Mouse (Mus musculus): ENCODE results near the gene Ppm1n. TPM values are rescaled to one million over a fixed set of nuclear protein-coding genes. Genes with fewer than 3 reads are reported as not detected.

The Ppm1n gene
- polyA plus RNA-seq, 1 experiment from 2014 or later, result not detected

GRCm38 (mm10) chr7:19320637-19321036 lies 40.8 kb upstream of the Ppm1n start:
- Histone ChIP-seq H3K4me3 (ENCODE audit: low read length) (peak overlapping the region; percentile 52; the same call in 1 of the 2 replicates), H3K27me3 (ENCODE audit: control insufficient read depth, insufficient read depth, low read depth, low read length) (no peaks in the 10 kb centered on the region; the same call in 1 of the 2 replicates), H3K4me2 (ENCODE audit: low read depth, low read length) (peak overlapping the region; percentile 75; the same call in 1 of the 2 replicates), H3K36me3 (ENCODE audit: control insufficient read depth, insufficient read depth, low read length) (no peaks in the 10 kb centered on the region), H3K9me3 (ENCODE audit: control insufficient read depth, low read length) (no peaks in the 10 kb centered on the region), H3K4me1 (replicated peaks; ENCODE audit: control insufficient read depth, insufficient read depth, low read length) (peaks cover 8% of the 10 kb centered on the region), H3K27ac (ENCODE audit: low read length) (no peak overlapping the region), H3K9ac (ENCODE audit: low read length) (no peak overlapping the region)
- 36% methylated on average over 7 of the region's 7 CpGs for WGBS
- ATAC-seq (ENCODE audit: low read depth), result no peak

GRCm38 (mm10) chr7:19319906-19320305 lies 40.0 kb upstream of the Ppm1n start:
- H3K9ac ChIP-seq (ENCODE audit: low read length), result peak overlapping the region; percentile 58
- peak overlapping the region; percentile 75 for H3K4me2 ChIP-seq (ENCODE audit: low read depth, low read length)
- H3K36me3 ChIP-seq (ENCODE audit: control insufficient read depth, insufficient read depth, low read length), result no peaks in the 10 kb centered on the region
- no peaks in the 10 kb centered on the region for H3K9me3 ChIP-seq (ENCODE audit: control insufficient read depth, low read length)
- H3K27me3 ChIP-seq (ENCODE audit: control insufficient read depth, insufficient read depth, low read depth, low read length), result no peaks in the 10 kb centered on the region; the same call in 1 of the 2 replicates
- H3K4me1 ChIP-seq (replicated peaks; ENCODE audit: control insufficient read depth, insufficient read depth, low read length), result peaks cover 8% of the 10 kb centered on the region; the same call in 1 of the 2 replicates
- H3K4me3 ChIP-seq (ENCODE audit: low read length), result peak overlapping the region; percentile 52
- 0 out of 2 replicates have a peak overlapping the region, but pooled peaks have one; percentile 3 for H3K27ac ChIP-seq (ENCODE audit: low read length)
- ATAC-seq (ENCODE audit: low read depth), result peak; percentile 96
- under 1% methylated on average over 41 of the region's 41 CpGs for WGBS

GRCm38 (mm10) chr7:19319458-19319857 lies 39.6 kb upstream of the Ppm1n start:
- H3K27me3 ChIP-seq (ENCODE audit: control insufficient read depth, insufficient read depth, low read depth, low read length), result no peaks in the 10 kb centered on the region; the same call in 1 of the 2 replicates
- H3K4me1 ChIP-seq (replicated peaks; ENCODE audit: control insufficient read depth, insufficient read depth, low read length), result peaks cover 8% of the 10 kb centered on the region; the same call in 1 of the 2 replicates
- H3K9me3 ChIP-seq (ENCODE audit: control insufficient read depth, low read length), result no peaks in the 10 kb centered on the region
- peak overlapping the region; percentile 52 for H3K4me3 ChIP-seq (ENCODE audit: low read length)
- peak; percentile 45 for ATAC-seq (ENCODE audit: low read depth)
- no peaks in the 10 kb centered on the region for H3K36me3 ChIP-seq (ENCODE audit: control insufficient read depth, insufficient read depth, low read length)
- peak overlapping the region; percentile 58 for H3K9ac ChIP-seq (ENCODE audit: low read length)
- H3K4me2 ChIP-seq (ENCODE audit: low read depth, low read length), result peak overlapping the region; percentile 75
- H3K27ac ChIP-seq (ENCODE audit: low read length), result 0 out of 2 replicates have a peak overlapping the region, but pooled peaks have one; percentile 3
- WGBS, result 12% methylated on average over 9 of the region's 9 CpGs

GRCm38 (mm10) chr7:19318676-19319075 lies 38.8 kb upstream of the Ppm1n start:
- Histone ChIP-seq H3K9me3 (ENCODE audit: control insufficient read depth, low read length) (no peaks in the 10 kb centered on the region), H3K27ac (ENCODE audit: low read length) (no peak overlapping the region), H3K9ac (ENCODE audit: low read length) (no peak overlapping the region), H3K4me2 (ENCODE audit: low read depth, low read length) (no peak overlapping the region), H3K4me3 (ENCODE audit: low read length) (no peak overlapping the region), H3K4me1 (replicated peaks; ENCODE audit: control insufficient read depth, insufficient read depth, low read length) (peaks cover 8% of the 10 kb centered on the region; the same call in 1 of the 2 replicates), H3K27me3 (ENCODE audit: control insufficient read depth, insufficient read depth, low read depth, low read length) (no peaks in the 10 kb centered on the region; the same call in 1 of the 2 replicates), H3K36me3 (ENCODE audit: control insufficient read depth, insufficient read depth, low read length) (no peaks in the 10 kb centered on the region)
- WGBS, result 64% methylated on average over 7 of the region's 7 CpGs
- ATAC-seq (ENCODE audit: low read depth), result no peak

- H3K27ac ChIP-seq (ENCODE audit: low read length), result no peak overlapping the region
- H3K4me1 ChIP-seq (replicated peaks; ENCODE audit: control insufficient read depth, insufficient read depth, low read length), result peaks cover 8% of the 10 kb centered on the region; the same call in 1 of the 2 replicates
- H3K4me3 ChIP-seq (ENCODE audit: low read length), result no peak overlapping the region
- WGBS, result 64% methylated on average over 2 of the region's 2 CpGs
- no peaks in the 10 kb centered on the region for H3K36me3 ChIP-seq (ENCODE audit: control insufficient read depth, insufficient read depth, low read length)
- H3K9ac ChIP-seq (ENCODE audit: low read length), result no peak overlapping the region
- no peak for ATAC-seq (ENCODE audit: low read depth)
- H3K4me2 ChIP-seq (ENCODE audit: low read depth, low read length), result no peak overlapping the region
- no peaks in the 10 kb centered on the region for H3K9me3 ChIP-seq (ENCODE audit: control insufficient read depth, low read length)
- no peaks in the 10 kb centered on the region; the same call in 1 of the 2 replicates for H3K27me3 ChIP-seq (ENCODE audit: control insufficient read depth, insufficient read depth, low read depth, low read length)
These were observed 38.3 kb upstream of the Ppm1n start for GRCm38 (mm10) chr7:19318201-19318600.

- no peak overlapping the region for H3K4me3 ChIP-seq (ENCODE audit: low read length)
- H3K4me1 ChIP-seq (replicated peaks; ENCODE audit: control insufficient read depth, insufficient read depth, low read length), result peaks cover 8% of the 10 kb centered on the region; the same call in 1 of the 2 replicates
- no peak overlapping the region for H3K27ac ChIP-seq (ENCODE audit: low read length)
- no peak overlapping the region for H3K4me2 ChIP-seq (ENCODE audit: low read depth, low read length)
- no peak for ATAC-seq (ENCODE audit: low read depth)
- H3K9me3 ChIP-seq (ENCODE audit: control insufficient read depth, low read length), result no peaks in the 10 kb centered on the region
- H3K36me3 ChIP-seq (ENCODE audit: control insufficient read depth, insufficient read depth, low read length), result no peaks in the 10 kb centered on the region
- no peak overlapping the region for H3K9ac ChIP-seq (ENCODE audit: low read length)
- 43% methylated on average over 14 of the region's 14 CpGs for WGBS
- no peaks in the 10 kb centered on the region; the same call in 1 of the 2 replicates for H3K27me3 ChIP-seq (ENCODE audit: control insufficient read depth, insufficient read depth, low read depth, low read length)
These were observed 36.7 kb upstream of the Ppm1n start for GRCm38 (mm10) chr7:19316451-19317161.

GRCm38 (mm10) chr7:19314033-19314432 lies 34.2 kb upstream of the Ppm1n start:
- Histone ChIP-seq H3K4me2 (ENCODE audit: low read depth, low read length) (no peak overlapping the region), H3K36me3 (ENCODE audit: control insufficient read depth, insufficient read depth, low read length) (no peaks in the 10 kb centered on the region), H3K4me3 (ENCODE audit: low read length) (no peak overlapping the region), H3K9me3 (ENCODE audit: control insufficient read depth, low read length) (no peaks in the 10 kb centered on the region), H3K27ac (ENCODE audit: low read length) (no peak overlapping the region), H3K9ac (ENCODE audit: low read length) (no peak overlapping the region), H3K4me1 (replicated peaks; ENCODE audit: control insufficient read depth, insufficient read depth, low read length) (peaks cover 8% of the 10 kb centered on the region), H3K27me3 (ENCODE audit: control insufficient read depth, insufficient read depth, low read depth, low read length) (no peaks in the 10 kb centered on the region; the same call in 1 of the 2 replicates)
- ATAC-seq (ENCODE audit: low read depth), result no peak
- WGBS, result 37% methylated on average over 5 of the region's 5 CpGs

- no peak overlapping the region for H3K4me3 ChIP-seq (ENCODE audit: low read length)
- H3K9ac ChIP-seq (ENCODE audit: low read length), result no peak overlapping the region
- peaks cover 14% of the 10 kb centered on the region for H3K4me1 ChIP-seq (replicated peaks; ENCODE audit: control insufficient read depth, insufficient read depth, low read length)
- 33% methylated on average over 4 of the region's 4 CpGs for WGBS
- H3K4me2 ChIP-seq (ENCODE audit: low read depth, low read length), result no peak overlapping the region
- H3K36me3 ChIP-seq (ENCODE audit: control insufficient read depth, insufficient read depth, low read length), result no peaks in the 10 kb centered on the region
- no peak overlapping the region for H3K27ac ChIP-seq (ENCODE audit: low read length)
- H3K27me3 ChIP-seq (ENCODE audit: control insufficient read depth, insufficient read depth, low read depth, low read length), result peaks cover 4% of the 10 kb centered on the region
- H3K9me3 ChIP-seq (ENCODE audit: control insufficient read depth, low read length), result no peaks in the 10 kb centered on the region
- no peak for ATAC-seq (ENCODE audit: low read depth)
These were observed 32.1 kb upstream of the Ppm1n start for GRCm38 (mm10) chr7:19311991-19312390.

- Histone ChIP-seq H3K4me1 (replicated peaks; ENCODE audit: control insufficient read depth, insufficient read depth, low read length) (peaks cover 16% of the 10 kb centered on the region), H3K27ac (ENCODE audit: low read length) (no peak within 1 kb of the TSS; the same call in 1 of the 2 replicates), H3K27me3 (ENCODE audit: control insufficient read depth, insufficient read depth, low read depth, low read length) (peaks cover 23% of the 10 kb centered on the region), H3K36me3 (ENCODE audit: control insufficient read depth, insufficient read depth, low read length) (no peaks in the 10 kb centered on the region), H3K4me2 (ENCODE audit: low read depth, low read length) (peak within 1 kb of the TSS; percentile 100), H3K9me3 (ENCODE audit: control insufficient read depth, low read length) (no peaks in the 10 kb centered on the region), H3K4me3 (ENCODE audit: low read length) (peak within 1 kb of the TSS; percentile 65), H3K9ac (ENCODE audit: low read length) (peak within 1 kb of the TSS; percentile 71)
- under 1% methylated on average over 49 of the region's 49 CpGs for WGBS
- ATAC-seq (ENCODE audit: low read depth), result peak; percentile 88
These were observed 30.2 kb upstream of the Ppm1n start, which contains the start of gene Fosb for GRCm38 (mm10) chr7:19309884-19310641. Gene Fosb, minus strand, starts transcription at chr7:19310051.

Measured in lung, embryonic 16.5 days (tissue).